Mouse (Mus musculus) skeletal muscle tissue, postnatal 0 days (tissue): ENCODE results near the gene Tm4sf19. TPM values are rescaled to one million over a fixed set of nuclear protein-coding genes. Genes with fewer than 3 reads are reported as not detected.

ENCODE experiments used
- polyA plus RNA-seq: library from polyadenylated mRNA; unstranded; fragments of >200 nt; fragmentation: Nextera tagmentation; extraction: Ambion mirVana; gene quantifications from 2 replicates; pipeline ENCODE4 v1.2.1, GENCODE M21; 2015

Tm4sf19 gene
- not detected in 2 replicates for polyA plus RNA-seq

GRCm38 (mm10) chr16:32400267-32400666 is at the start of gene Tm4sf19:
TSS of gene Tm4sf19 (plus strand) at chr16:32400506.

GRCm38 (mm10) chr16:32419517-32420483 is 19.5 kb downstream of the Tm4sf19 start, which contains the start of gene Tctex1d2:
TSS of gene Tctex1d2 (plus strand) at chr16:32419702.

GRCm38 (mm10) chr16:32430474-32431046 is 30.3 kb downstream of the Tm4sf19 start, which contains the start of gene Pcyt1a:
TSS of gene Pcyt1a (plus strand) at chr16:32430921.

Other genes with a start within 250 kb of the Tm4sf19 start
- gene Nrros, start 234.9 kb upstream of the Tm4sf19 start, polyA plus RNA-seq: 13.0 and 20.7 TPM in 2 replicates
- not detected in 2 replicates for gene Bex6, start 220.7 kb upstream of the Tm4sf19 start, polyA plus RNA-seq
- 4.6 and 5.6 TPM in 2 replicates for gene Fbxo45, start 153.3 kb upstream of the Tm4sf19 start, polyA plus RNA-seq
- gene Wdr53, start 153.3 kb upstream of the Tm4sf19 start, polyA plus RNA-seq: 11.3 and 13.7 TPM in 2 replicates
- 3.0 and 3.2 TPM in 2 replicates for gene Smco1, start 129.0 kb upstream of the Tm4sf19 start, polyA plus RNA-seq
- 9.3 and 12.2 TPM in 2 replicates for gene Rnf168, start 123.0 kb upstream of the Tm4sf19 start, polyA plus RNA-seq
- 10.4 and 11.0 TPM in 2 replicates for gene Ubxn7, start 68.2 kb upstream of the Tm4sf19 start, polyA plus RNA-seq
- gene Tctex1d2, start 19.2 kb downstream of the Tm4sf19 start, polyA plus RNA-seq: 13.1 and 15.3 TPM in 2 replicates
- gene Pcyt1a, start 30.4 kb downstream of the Tm4sf19 start, polyA plus RNA-seq: 43.1 and 43.9 TPM in 2 replicates
- gene Slc51a, start 87.4 kb downstream of the Tm4sf19 start, polyA plus RNA-seq: 0.09 and 0.23 TPM in 2 replicates
- gene Zdhhc19, start 95.8 kb downstream of the Tm4sf19 start, polyA plus RNA-seq: not detected in 2 replicates
- 37.9 and 40.3 TPM in 2 replicates for gene Tfrc, start 208.4 kb downstream of the Tm4sf19 start, polyA plus RNA-seq
- gene Tnk2, start 243.4 kb downstream of the Tm4sf19 start, polyA plus RNA-seq: 14.7 and 16.7 TPM in 2 replicates